Mouse (Mus musculus) heart, adult 2 months (tissue): ENCODE data around the gene Hnrnpm.

ENCODE experiments used
- CTCF ChIP-seq: fragments of 200-600 bp; IDR thresholded peaks from 2 replicates; pipeline ENCODE4 v1.8.1; 2022; ENCODE audit warnings: antibody characterized with exemption, mild to moderate bottlenecking, moderate library complexity
- EP300 ChIP-seq: fragments of 200-500 bp; IDR thresholded peaks from 2 replicates; pipeline ENCODE4 v1.6.1; 2011; ENCODE audit warnings: low read depth, low read length, control low read depth; ENCODE audit not compliant: insufficient read depth
- POLR2A ChIP-seq: fragments of 200-500 bp; IDR thresholded peaks from 2 replicates; pipeline ENCODE4 v1.6.1; 2011; ENCODE audit warnings: mild to moderate bottlenecking, low read depth, low read length, control low read depth; ENCODE audit not compliant: insufficient read depth

DNA sequence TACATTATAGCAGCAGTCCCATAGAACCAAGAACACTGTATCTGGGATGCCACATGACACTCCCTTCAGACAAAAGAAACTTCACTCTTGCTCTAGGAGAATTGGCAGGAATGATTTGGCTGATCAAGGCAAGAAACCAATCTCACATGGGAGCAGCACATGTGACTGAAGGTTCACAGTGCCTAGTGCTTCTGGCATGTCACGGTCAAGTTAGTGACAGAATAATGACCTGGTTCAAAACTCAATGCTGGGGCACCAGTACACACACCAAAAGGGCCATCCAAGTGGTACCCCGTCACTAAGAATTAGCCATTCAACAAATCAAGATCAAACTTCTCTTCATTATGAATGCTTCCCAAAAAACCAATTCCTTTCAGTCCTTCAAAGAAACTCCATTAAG, 10.6 kb downstream of the Hnrnpm start:
- TF ChIP-seq POLR2A, result no peak
- TF ChIP-seq CTCF, result no peak
- no peak for TF ChIP-seq EP300
